Mouse (Mus musculus): ENCODE measurements at regions not wholly inside any gene's neighbourhood (a gene's known extent, or its start where the extent isn't known, plus 50 kb on each side); places are given as distances from the start of the nearest gene placed in this dataset.

DNA sequence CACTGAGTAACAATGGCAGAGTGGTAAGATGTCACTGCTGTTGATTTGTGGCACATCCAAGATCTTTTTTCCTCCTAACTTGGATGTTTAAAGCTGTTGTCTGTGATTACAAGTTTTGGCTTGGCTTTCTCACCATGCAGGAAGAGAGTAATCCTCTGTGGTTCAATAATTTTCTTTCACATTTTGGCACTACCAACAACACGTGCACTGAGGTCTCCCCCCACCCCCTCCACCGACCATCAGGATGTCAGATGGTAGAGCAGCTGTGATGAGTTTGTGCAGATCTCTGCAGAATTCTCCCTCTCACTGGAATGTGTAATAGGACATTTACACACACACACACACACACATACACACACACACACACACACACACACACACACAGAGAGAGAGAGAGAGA, 2708.2 kb upstream of the Gm7489 start:
- TF ChIP-seq POLR2A (IDR thresholded peaks at IDR 0.05; ENCODE audit: low read depth, low read length) (no peak), CTCF (conservative IDR thresholded peaks at IDR 0.05; ENCODE audit: insufficient read depth, insufficient read length, low read depth, low read length) (no peak)
